Mouse (Mus musculus) Muller cell, postnatal 12 days (primary cell): ENCODE results near the gene Cd69.
A peak's percentile ranks its signal among the peaks of the same experiment; 100 is the strongest.

Experiments used
- DNase-seq: peaks from one replicate; pipeline ENCODE4 v3.0.0-alpha.2; 2015; ENCODE audit errors: inconsistent ontology term

Cd69 gene

GRCm38 (mm10) chr6:129275220-129275619, at the start of gene Cd69:
Gene Cd69, minus strand, starts transcription at chr6:129275436.
- DNase-seq: no peak

GRCm38 (mm10) chr6:129319331-129319730, 44.1 kb upstream of the Cd69 start:
- no peak for DNase-seq

- no peak for DNase-seq
These were observed 43.2 kb upstream of the Cd69 start for GRCm38 (mm10) chr6:129318395-129318794.

GRCm38 (mm10) chr6:129316463-129316862, 41.2 kb upstream of the Cd69 start:
- DNase-seq: no peak

- no peak for DNase-seq
These were observed 40.5 kb upstream of the Cd69 start for GRCm38 (mm10) chr6:129315698-129316097.

GRCm38 (mm10) chr6:129314655-129315168, 39.5 kb upstream of the Cd69 start:
- no peak for DNase-seq

- DNase-seq: no peak
These were observed 37.3 kb upstream of the Cd69 start for GRCm38 (mm10) chr6:129312499-129312898.

- no peak for DNase-seq
These were observed 28.9 kb upstream of the Cd69 start for GRCm38 (mm10) chr6:129304180-129304579.

GRCm38 (mm10) chr6:129288708-129289107, 13.5 kb upstream of the Cd69 start:
- DNase-seq: no peak

GRCm38 (mm10) chr6:129284384-129285104, 9.3 kb upstream of the Cd69 start:
- no peak for DNase-seq

GRCm38 (mm10) chr6:129283271-129283670, 8.0 kb upstream of the Cd69 start:
- DNase-seq: no peak

GRCm38 (mm10) chr6:129276483-129276882, 1.2 kb upstream of the Cd69 start:
- no peak for DNase-seq

- DNase-seq: no peak
These were observed 478 bp upstream of the Cd69 start for GRCm38 (mm10) chr6:129275624-129276203.

GRCm38 (mm10) chr6:129274476-129274875, 760 bp downstream of the Cd69 start:
- DNase-seq: no peak

GRCm38 (mm10) chr6:129273662-129274061, 1.6 kb downstream of the Cd69 start:
- no peak for DNase-seq

- no peak for DNase-seq
These were observed 8.7 kb downstream of the Cd69 start for GRCm38 (mm10) chr6:129266438-129267022.

- DNase-seq: no peak
These were observed 9.4 kb downstream of the Cd69 start for GRCm38 (mm10) chr6:129265821-129266220.

GRCm38 (mm10) chr6:129260940-129261339, 14.3 kb downstream of the Cd69 start:
- no peak for DNase-seq

GRCm38 (mm10) chr6:129260034-129260433, 15.2 kb downstream of the Cd69 start:
- no peak for DNase-seq

- peak; percentile 18 for DNase-seq
These were observed 19.2 kb downstream of the Cd69 start for GRCm38 (mm10) chr6:129256018-129256417.

- DNase-seq: peak; percentile 56
These were observed 20.2 kb downstream of the Cd69 start for GRCm38 (mm10) chr6:129254949-129255602.

GRCm38 (mm10) chr6:129254314-129254713, 20.9 kb downstream of the Cd69 start:
- DNase-seq: no peak
